Comparison of ENCODE assay signal across 20 mouse cellular contexts in genomic region chr16:81502578-81502977, GRCm38 (mm10).
DNase-seq lines count a peak whose midpoint lies in the region; ATAC-seq and TF ChIP-seq lines count a peak whose summit lies in the region.
"Had no signal": no experiment of that assay in that cellular context is flagged by ENCODE, and none has a peak within 500 bp of the region (broad histone marks: within the 10 kb centered on the region; RNA-seq: fewer than 3 reads in every experiment).

No protein-coding gene starts in this region.

- H3K4me1 ChIP-seq in hindbrain, embryonic 14.5 days (replicated peaks; ENCODE audit: control insufficient read depth, insufficient read depth, low read length) = no peaks in the 10 kb centered on the region
- no peaks in the 10 kb centered on the region for H3K4me1 ChIP-seq in hindbrain, embryonic 13.5 days (replicated peaks)
- H3K4me1 ChIP-seq in midbrain, embryonic 11.5 days (ENCODE audit: control insufficient read depth, insufficient read depth, low read length) = no peaks in the 10 kb centered on the region
- no peaks in the 10 kb centered on the region for H3K4me1 ChIP-seq in midbrain, embryonic 10.5 days
- no peaks in the 10 kb centered on the region for H3K4me1 ChIP-seq in midbrain, embryonic 15.5 days
- H3K4me1 ChIP-seq in midbrain, embryonic 16.5 days (ENCODE audit: control insufficient read depth, insufficient read depth, low read length) = no peaks in the 10 kb centered on the region
- no peaks in the 10 kb centered on the region for H3K4me1 ChIP-seq in midbrain, postnatal 0 days (ENCODE audit: insufficient read depth, low read length)
- H3K4me1 ChIP-seq: embryonic facial prominence, embryonic 13.5 days; forebrain, embryonic 13.5 days; forebrain, embryonic 15.5 days had no signal

- no peaks in the 10 kb centered on the region for H3K36me3 ChIP-seq in hindbrain, embryonic 14.5 days (replicated peaks; ENCODE audit: control insufficient read depth, insufficient read depth)
- no peaks in the 10 kb centered on the region for H3K36me3 ChIP-seq in hindbrain, embryonic 13.5 days
- no peaks in the 10 kb centered on the region for H3K36me3 ChIP-seq in midbrain, embryonic 11.5 days (ENCODE audit: control insufficient read depth, insufficient read depth, low read length)
- H3K36me3 ChIP-seq in midbrain, embryonic 10.5 days = no peaks in the 10 kb centered on the region
- no peaks in the 10 kb centered on the region for H3K36me3 ChIP-seq in midbrain, embryonic 15.5 days (replicated peaks)
- H3K36me3 ChIP-seq in midbrain, embryonic 16.5 days (ENCODE audit: control insufficient read depth, insufficient read depth, low read length) = no peaks in the 10 kb centered on the region
- H3K36me3 ChIP-seq in midbrain, postnatal 0 days (ENCODE audit: insufficient read depth, low read length) = no peaks in the 10 kb centered on the region
- H3K36me3 ChIP-seq: embryonic facial prominence, embryonic 13.5 days; forebrain, embryonic 15.5 days had no signal

- no peak overlapping the region for H3K27ac ChIP-seq in hindbrain, embryonic 14.5 days
- no peak overlapping the region for H3K27ac ChIP-seq in hindbrain, embryonic 13.5 days
- H3K27ac ChIP-seq in midbrain, embryonic 11.5 days (ENCODE audit: low read depth, low read length) = no peak overlapping the region
- no peak overlapping the region for H3K27ac ChIP-seq in midbrain, embryonic 10.5 days (replicated peaks)
- no peak overlapping the region for H3K27ac ChIP-seq in midbrain, embryonic 15.5 days
- no peak overlapping the region for H3K27ac ChIP-seq in midbrain, embryonic 16.5 days (ENCODE audit: low read length)
- H3K27ac ChIP-seq in midbrain, postnatal 0 days (ENCODE audit: low read depth, low read length) = no peak overlapping the region
- H3K27ac ChIP-seq: embryonic facial prominence, embryonic 13.5 days; forebrain, embryonic 13.5 days; forebrain, embryonic 15.5 days had no signal

- no peak overlapping the region for H3K4me3 ChIP-seq in hindbrain, embryonic 14.5 days (replicated peaks; ENCODE audit: low read length)
- H3K4me3 ChIP-seq in hindbrain, embryonic 13.5 days = no peak overlapping the region
- H3K4me3 ChIP-seq in midbrain, embryonic 11.5 days (ENCODE audit: low read depth, low read length) = no peak overlapping the region
- H3K4me3 ChIP-seq in midbrain, embryonic 10.5 days = no peak overlapping the region
- H3K4me3 ChIP-seq in midbrain, embryonic 15.5 days = no peak overlapping the region
- H3K4me3 ChIP-seq in midbrain, embryonic 16.5 days (ENCODE audit: low read depth, low read length) = no peak overlapping the region
- H3K4me3 ChIP-seq in midbrain, postnatal 0 days (ENCODE audit: low read depth, low read length) = no peak overlapping the region
- H3K4me3 ChIP-seq: embryonic facial prominence, embryonic 13.5 days; forebrain, embryonic 13.5 days; forebrain, embryonic 15.5 days had no signal

- DNase-seq in hindbrain, embryonic 14.5 days (ENCODE audit: low spot score) = peak; percentile 39
- peak; percentile 35 for DNase-seq in midbrain, embryonic 11.5 days (ENCODE audit: low spot score, missing footprints)
- no peak for DNase-seq in midbrain, embryonic 10.5 days (ENCODE audit: low spot score)
- peak; percentile 40 for DNase-seq in midbrain, postnatal 0 days (ENCODE audit: low spot score)
- no peak for DNase-seq in right cerebral cortex, postnatal 14 days
- DNase-seq: adrenal gland, adult 2 months; adrenal gland, postnatal 10 days; adrenal gland, postnatal 25 days; cerebellum, adult 11-12 months; cerebellum, adult 2 months; cerebellum, adult 9-10 months; cerebellum, postnatal 10 days; cerebellum, postnatal 25 days; forebrain, postnatal 0 days had no signal

- H3K27me3 ChIP-seq in hindbrain, embryonic 14.5 days (ENCODE audit: control insufficient read depth, insufficient read depth, low read length) = no peaks in the 10 kb centered on the region
- no peaks in the 10 kb centered on the region for H3K27me3 ChIP-seq in hindbrain, embryonic 13.5 days
- H3K27me3 ChIP-seq in midbrain, embryonic 11.5 days (ENCODE audit: control insufficient read depth, insufficient read depth, low read length) = no peaks in the 10 kb centered on the region
- no peaks in the 10 kb centered on the region for H3K27me3 ChIP-seq in midbrain, embryonic 10.5 days (ENCODE audit: low read depth, poor library complexity, severe bottlenecking)
- H3K27me3 ChIP-seq in midbrain, embryonic 15.5 days (replicated peaks) = no peaks in the 10 kb centered on the region
- no peaks in the 10 kb centered on the region for H3K27me3 ChIP-seq in midbrain, embryonic 16.5 days (ENCODE audit: control insufficient read depth, insufficient read depth, low read depth, low read length)
- H3K27me3 ChIP-seq in midbrain, postnatal 0 days (ENCODE audit: insufficient read depth, low read length) = no peaks in the 10 kb centered on the region
- H3K27me3 ChIP-seq: embryonic facial prominence, embryonic 13.5 days; forebrain, embryonic 13.5 days; forebrain, embryonic 15.5 days had no signal

- no peak for ATAC-seq in hindbrain, embryonic 14.5 days (ENCODE audit: low FRiP score)
- no peak for ATAC-seq in hindbrain, embryonic 13.5 days (ENCODE audit: low FRiP score)
- no peak for ATAC-seq in midbrain, embryonic 11.5 days (ENCODE audit: low FRiP score)
- ATAC-seq in midbrain, embryonic 15.5 days (replicated peaks) = peak; percentile 56; the same call in 1 of the 2 replicates
- no peak for ATAC-seq in midbrain, embryonic 16.5 days
- ATAC-seq in midbrain, postnatal 0 days (ENCODE audit: low FRiP score) = no peak
- ATAC-seq: forebrain, embryonic 13.5 days; forebrain, embryonic 15.5 days; forebrain, postnatal 0 days had no signal

- H3K9me3 ChIP-seq in hindbrain, embryonic 14.5 days (ENCODE audit: control insufficient read depth, low read length) = no peaks in the 10 kb centered on the region
- H3K9me3 ChIP-seq in hindbrain, embryonic 13.5 days = no peaks in the 10 kb centered on the region
- no peaks in the 10 kb centered on the region for H3K9me3 ChIP-seq in midbrain, embryonic 11.5 days (ENCODE audit: control insufficient read depth, low read length)
- no peaks in the 10 kb centered on the region for H3K9me3 ChIP-seq in midbrain, embryonic 10.5 days (replicated peaks)
- no peaks in the 10 kb centered on the region for H3K9me3 ChIP-seq in midbrain, embryonic 15.5 days
- H3K9me3 ChIP-seq in midbrain, embryonic 16.5 days (replicated peaks; ENCODE audit: control insufficient read depth, low read length, poor library complexity, severe bottlenecking) = no peaks in the 10 kb centered on the region
- H3K9me3 ChIP-seq in midbrain, postnatal 0 days (ENCODE audit: low read length) = no peaks in the 10 kb centered on the region
- H3K9me3 ChIP-seq: embryonic facial prominence, embryonic 13.5 days; forebrain, embryonic 13.5 days; forebrain, embryonic 15.5 days had no signal

- TF ChIP-seq CTCF in midbrain, postnatal 0 days (IDR thresholded peaks at IDR 0.05) = no peak

- H3K9ac ChIP-seq in hindbrain, embryonic 14.5 days = no peak overlapping the region
- H3K9ac ChIP-seq in hindbrain, embryonic 13.5 days = no peak overlapping the region
- no peak overlapping the region for H3K9ac ChIP-seq in midbrain, embryonic 11.5 days (ENCODE audit: low read length)
- no peak overlapping the region for H3K9ac ChIP-seq in midbrain, embryonic 15.5 days
- H3K9ac ChIP-seq in midbrain, embryonic 16.5 days (ENCODE audit: low read depth, low read length) = no peak overlapping the region
- H3K9ac ChIP-seq in midbrain, postnatal 0 days (replicated peaks; ENCODE audit: low read length, poor library complexity, severe bottlenecking) = no peak overlapping the region
- H3K9ac ChIP-seq: embryonic facial prominence, embryonic 13.5 days; forebrain, embryonic 13.5 days; forebrain, embryonic 15.5 days; forebrain, postnatal 0 days had no signal

- H3K4me2 ChIP-seq in hindbrain, embryonic 14.5 days (replicated peaks) = no peak overlapping the region
- no peak overlapping the region for H3K4me2 ChIP-seq in hindbrain, embryonic 13.5 days
- H3K4me2 ChIP-seq in midbrain, embryonic 11.5 days = no peak overlapping the region
- no peak overlapping the region for H3K4me2 ChIP-seq in midbrain, embryonic 15.5 days
- H3K4me2 ChIP-seq in midbrain, embryonic 16.5 days (ENCODE audit: low read length) = no peak overlapping the region
- H3K4me2 ChIP-seq in midbrain, postnatal 0 days (ENCODE audit: low read depth, low read length, poor library complexity, severe bottlenecking) = no peak overlapping the region
- H3K4me2 ChIP-seq: embryonic facial prominence, embryonic 13.5 days; forebrain, embryonic 13.5 days; forebrain, embryonic 15.5 days had no signal

- WGBS in hindbrain, embryonic 14.5 days = 40% methylated on average over 2 of the region's 2 CpGs
- 53% methylated on average over 2 of the region's 2 CpGs for WGBS in hindbrain, embryonic 13.5 days
- 89% methylated on average over 2 of the region's 2 CpGs for WGBS in midbrain, embryonic 11.5 days
- WGBS in midbrain, embryonic 10.5 days = 83% methylated on average over 2 of the region's 2 CpGs
- WGBS in midbrain, embryonic 15.5 days = 56% methylated on average over 2 of the region's 2 CpGs
- 54% methylated on average over 2 of the region's 2 CpGs for WGBS in midbrain, embryonic 16.5 days
- WGBS in midbrain, postnatal 0 days = 53% methylated on average over 2 of the region's 2 CpGs

Comparison
In these comparisons a context has a peak if more than half of its experiments do, and no peak if none do; other contexts are left out.
1. DNase-seq: peak in hindbrain, embryonic 14.5 days (single experiment), midbrain, embryonic 11.5 days (single experiment) and midbrain, postnatal 0 days (single experiment); none in midbrain, embryonic 10.5 days (single experiment) and right cerebral cortex, postnatal 14 days (single experiment).